Mouse (Mus musculus) c-Kit-positive CD71-negative TER-119-negative erythroid progenitor cells, embryonic 14.5 days (primary cell): ENCODE measurements around the gene 2900092C05Rik.

Experiments
- DNase-seq: peaks from one replicate; pipeline ENCODE4 v3.0.0-alpha.2; 2013; ENCODE audit warnings: low read depth

2900092C05Rik gene

GRCm38 (mm10) chr7:12512217-12512616 is at the start of gene 2900092C05Rik:
Gene 2900092C05Rik, plus strand, starts transcription at chr7:12512517.
- DNase-seq, result no peak

- peak; percentile 67 for DNase-seq
Measured at GRCm38 (mm10) chr7:12478158-12479008, 33.9 kb upstream of the 2900092C05Rik start, which contains the start of gene Zfp606. Gene Zfp606, plus strand, starts transcription at chr7:12478293.

- DNase-seq, result no peak
Measured at GRCm38 (mm10) chr7:12479009-12479346, 33.3 kb upstream of the 2900092C05Rik start.

- DNase-seq, result no peak
Measured at GRCm38 (mm10) chr7:12479525-12479924, 32.8 kb upstream of the 2900092C05Rik start.

- no peak for DNase-seq
Measured at GRCm38 (mm10) chr7:12483771-12484170, 28.5 kb upstream of the 2900092C05Rik start.

- no peak for DNase-seq
Measured at GRCm38 (mm10) chr7:12485956-12486355, 26.4 kb upstream of the 2900092C05Rik start.

- DNase-seq, result no peak
Measured at GRCm38 (mm10) chr7:12486691-12487090, 25.6 kb upstream of the 2900092C05Rik start.

GRCm38 (mm10) chr7:12510913-12511312 is 1.4 kb upstream of the 2900092C05Rik start:
- no peak for DNase-seq
